Mouse (Mus musculus): ENCODE results near the gene Parp11.

The Parp11 gene

GRCm38 (mm10) chr6:127447686-127448460 lies 1.2 kb downstream of the Parp11 start:
- no peak for DNase-seq (ENCODE audit: low read depth)

GRCm38 (mm10) chr6:127448869-127449268 lies 2.2 kb downstream of the Parp11 start:
- no peak for DNase-seq (ENCODE audit: low read depth)

- no peak for DNase-seq (ENCODE audit: low read depth)
Observed at GRCm38 (mm10) chr6:127449531-127450422, 3.1 kb downstream of the Parp11 start.

GRCm38 (mm10) chr6:127453407-127454343 lies 7.0 kb downstream of the Parp11 start:
- DNase-seq (ENCODE audit: low read depth) = peak; percentile 94

- peak; percentile 32 for DNase-seq (ENCODE audit: low read depth)
Observed at GRCm38 (mm10) chr6:127454344-127454707, 7.7 kb downstream of the Parp11 start.

GRCm38 (mm10) chr6:127454809-127455208 lies 8.2 kb downstream of the Parp11 start:
- peak; percentile 60 for DNase-seq (ENCODE audit: low read depth)

GRCm38 (mm10) chr6:127455440-127455839 lies 8.8 kb downstream of the Parp11 start:
- DNase-seq (ENCODE audit: low read depth) = peak; percentile 8

- no peak for DNase-seq (ENCODE audit: low read depth)
Observed at GRCm38 (mm10) chr6:127456769-127457168, 10.1 kb downstream of the Parp11 start.

GRCm38 (mm10) chr6:127459776-127460175 lies 13.1 kb downstream of the Parp11 start:
- no peak for DNase-seq (ENCODE audit: low read depth)

- DNase-seq (ENCODE audit: low read depth) = no peak
Observed at GRCm38 (mm10) chr6:127461491-127461890, 14.9 kb downstream of the Parp11 start.

GRCm38 (mm10) chr6:127462251-127462650 lies 15.6 kb downstream of the Parp11 start:
- no peak for DNase-seq (ENCODE audit: low read depth)

GRCm38 (mm10) chr6:127463273-127464001 lies 16.8 kb downstream of the Parp11 start:
- no peak for DNase-seq (ENCODE audit: low read depth)

GRCm38 (mm10) chr6:127464523-127464922 lies 17.9 kb downstream of the Parp11 start:
- peak; percentile 23 for DNase-seq (ENCODE audit: low read depth)

- no peak for DNase-seq (ENCODE audit: low read depth)
Observed at GRCm38 (mm10) chr6:127466749-127467310, 20.2 kb downstream of the Parp11 start.

- DNase-seq (ENCODE audit: low read depth) = peak; percentile 94
Observed at GRCm38 (mm10) chr6:127472078-127472477, 25.4 kb downstream of the Parp11 start.

- DNase-seq (ENCODE audit: low read depth) = no peak
Observed at GRCm38 (mm10) chr6:127473961-127474360, 27.3 kb downstream of the Parp11 start.

- no peak for DNase-seq (ENCODE audit: low read depth)
Observed at GRCm38 (mm10) chr6:127475231-127475630, 28.6 kb downstream of the Parp11 start.

- no peak for DNase-seq (ENCODE audit: low read depth)
Observed at GRCm38 (mm10) chr6:127491046-127491445, 44.4 kb downstream of the Parp11 start.

- no peak for DNase-seq (ENCODE audit: low read depth)
Observed at GRCm38 (mm10) chr6:127492561-127492960, 45.9 kb downstream of the Parp11 start.

GRCm38 (mm10) chr6:127493750-127494149 lies 47.1 kb downstream of the Parp11 start:
- no peak for DNase-seq (ENCODE audit: low read depth)

- no peak for DNase-seq (ENCODE audit: low read depth)
Observed at GRCm38 (mm10) chr6:127494357-127494756, 47.7 kb downstream of the Parp11 start.
